Mouse (Mus musculus) cortical plate, adult 2 months (tissue): ENCODE measurements around the gene Adam15.

Experiments used
- CTCF ChIP-seq: fragments of 200-500 bp; IDR thresholded peaks from 2 replicates; pipeline ENCODE4 v1.5.1; 2011; ENCODE audit warnings: mild to moderate bottlenecking, control low read depth, low read length; ENCODE audit not compliant: insufficient read depth; ENCODE audit errors: extremely low read depth
- POLR2A ChIP-seq: fragments of 200-500 bp; IDR thresholded peaks from 2 replicates; pipeline ENCODE4 v1.6.1; 2011; ENCODE audit warnings: mild to moderate bottlenecking, low read length, control low read depth; ENCODE audit not compliant: insufficient read depth; ENCODE audit errors: extremely low read depth

GRCm38 (mm10) chr3:89379388-89380131, 29.8 kb upstream of the Adam15 start:
- no peak for TF ChIP-seq POLR2A
- TF ChIP-seq CTCF, result no peak
